Mouse (Mus musculus) liver, adult 2 months (tissue): ENCODE measurements around the gene Dusp27.

ENCODE experiments used
- CTCF ChIP-seq: fragments of 200-500 bp; IDR thresholded peaks from 2 replicates; pipeline ENCODE4 v1.5.1; 2011; ENCODE audit warnings: low read depth, low read length, control low read depth
- POLR2A ChIP-seq: fragments of 200-500 bp; IDR thresholded peaks from 2 replicates; pipeline ENCODE4 v1.6.1; 2011; ENCODE audit warnings: low read length, control low read depth; ENCODE audit not compliant: insufficient read depth; ENCODE audit errors: extremely low read depth

- TF ChIP-seq POLR2A (no peak), CTCF (no peak)
Observed at GRCm38 (mm10) chr1:166126795-166127194, 927 bp downstream of the Dusp27 start.
